ENCODE assay signal across 16 mouse cellular contexts in the genomic region with DNA sequence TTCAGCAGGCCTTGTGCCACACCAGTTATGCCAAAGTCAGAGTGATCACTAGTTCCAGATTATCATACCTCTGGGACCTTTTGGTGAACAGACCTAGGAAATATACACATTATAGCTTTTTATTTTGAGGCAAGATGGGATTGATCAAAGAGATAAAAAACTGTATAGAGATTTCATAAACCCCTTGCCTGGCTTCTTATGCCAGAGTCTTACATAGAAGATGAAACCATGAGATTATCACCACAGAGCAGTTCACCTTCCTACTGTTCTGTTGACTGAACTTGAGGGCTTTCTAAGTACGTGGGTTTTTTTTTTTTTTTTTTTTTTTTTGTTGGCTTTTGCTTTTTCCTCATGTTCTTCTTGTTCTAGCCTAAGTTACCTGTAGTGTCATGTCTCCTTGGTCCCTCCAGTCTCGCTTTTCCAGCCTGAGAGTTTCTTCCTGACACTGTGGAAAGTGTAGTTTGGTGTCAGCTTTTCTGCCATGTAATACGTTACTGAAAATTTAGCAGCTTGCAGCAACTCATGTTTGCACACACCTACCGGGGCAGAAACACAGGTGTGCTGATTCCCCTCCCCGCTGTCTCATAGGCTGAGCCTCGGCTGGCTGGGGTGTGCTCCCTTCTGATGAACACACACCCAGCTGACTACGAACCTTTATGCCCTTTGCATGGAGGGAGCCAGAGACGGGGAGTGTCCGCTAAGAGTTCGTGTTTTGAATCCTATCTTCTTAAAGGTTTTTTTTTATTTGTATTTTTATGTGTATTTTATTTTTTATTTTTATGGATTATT. TPM values are rescaled to one million over a fixed set of nuclear protein-coding genes. Genes with fewer than 3 reads are reported as not detected.
DNase-seq lines count a peak whose midpoint lies in the region; ATAC-seq lines count a peak whose summit lies in the region.
"Had no signal": no experiment of that assay in that cellular context is flagged by ENCODE, and none has a peak within 500 bp of the region (broad histone marks: within the 10 kb centered on the region; RNA-seq: fewer than 3 reads in every experiment).

No protein-coding gene starts in this region.

- intact Hi-C loops in heart, postnatal 36 days (cut with DNase I) = no loop called here

- no peak overlapping the region for H3K9ac ChIP-seq in heart, embryonic 16.5 days (ENCODE audit: low read length)
- H3K9ac ChIP-seq in stomach, embryonic 15.5 days = no peak overlapping the region
- H3K9ac ChIP-seq: limb, embryonic 13.5 days; neural tube, embryonic 12.5 days had no signal

- no peaks in the 10 kb centered on the region for H3K27me3 ChIP-seq in heart, embryonic 16.5 days (ENCODE audit: control insufficient read depth, insufficient read depth, low read length)
- no peaks in the 10 kb centered on the region for H3K27me3 ChIP-seq in stomach, embryonic 15.5 days (replicated peaks)
- H3K27me3 ChIP-seq: limb, embryonic 13.5 days; neural tube, embryonic 12.5 days had no signal

- no peaks in the 10 kb centered on the region for H3K36me3 ChIP-seq in heart, embryonic 16.5 days (ENCODE audit: control insufficient read depth, insufficient read depth)
- H3K36me3 ChIP-seq in stomach, embryonic 15.5 days = no peaks in the 10 kb centered on the region

- H3K4me2 ChIP-seq in heart, embryonic 16.5 days (ENCODE audit: low read depth, low read length) = no peak overlapping the region
- H3K4me2 ChIP-seq in stomach, embryonic 15.5 days = 0 out of 2 replicates have a peak overlapping the region, but pooled peaks have one; percentile 3
- H3K4me2 ChIP-seq: limb, embryonic 13.5 days; neural tube, embryonic 12.5 days had no signal

- H3K9me3 ChIP-seq in heart, embryonic 16.5 days (replicated peaks; ENCODE audit: control insufficient read depth, low read length) = no peaks in the 10 kb centered on the region
- no peaks in the 10 kb centered on the region for H3K9me3 ChIP-seq in stomach, embryonic 15.5 days
- H3K9me3 ChIP-seq: limb, embryonic 13.5 days; neural tube, embryonic 12.5 days had no signal

- WGBS in heart, embryonic 16.5 days = 88% methylated on average over 10 of the region's 10 CpGs
- 73% methylated on average over 10 of the region's 10 CpGs for WGBS in stomach, embryonic 15.5 days

- no peak for DNase-seq in heart, postnatal 36 days
- peak; percentile 67 for DNase-seq in liver
- peak; percentile 68 for DNase-seq in thymus, postnatal 4 days
- no peak for DNase-seq in yolk sac, embryonic 10.5 days (ENCODE audit: low spot score)
- no peak for DNase-seq in adrenal gland, postnatal 25 days
- DNase-seq: cerebellum, adult 11 months; gastrocnemius, postnatal 25 days; kidney, adult 2 months; kidney, postnatal 36 days; lung, postnatal 10 days; right cerebral cortex, postnatal 25 days had no signal

- H3K4me1 ChIP-seq in heart, embryonic 16.5 days (ENCODE audit: control insufficient read depth, insufficient read depth, low read length) = peaks cover 6% of the 10 kb centered on the region
- 0 out of 2 replicates have a peak, but pooled peaks cover 3% of the 10 kb centered on the region for H3K4me1 ChIP-seq in stomach, embryonic 15.5 days

- peak overlapping the region; percentile 42; the same call in 1 of the 2 replicates for H3K27ac ChIP-seq in heart, embryonic 16.5 days (ENCODE audit: low read length)
- no peak overlapping the region for H3K27ac ChIP-seq in stomach, embryonic 15.5 days
- H3K27ac ChIP-seq: limb, embryonic 13.5 days; neural tube, embryonic 12.5 days had no signal

- no peak for ATAC-seq in heart, embryonic 16.5 days (replicated peaks; ENCODE audit: extremely low read depth, insufficient read depth, low FRiP score)
- no peak for ATAC-seq in stomach, embryonic 15.5 days (ENCODE audit: insufficient read depth, low FRiP score, low read depth)
- ATAC-seq: CD4-positive, CD25-positive, alpha-beta regulatory T cell, adult 4 months had no signal

- no peak overlapping the region for H3K4me3 ChIP-seq in heart, embryonic 16.5 days (ENCODE audit: low read length)
- H3K4me3 ChIP-seq in stomach, embryonic 15.5 days (replicated peaks) = no peak overlapping the region
- H3K4me3 ChIP-seq: limb, embryonic 13.5 days; neural tube, embryonic 12.5 days had no signal

RNA-seq across cellular contexts. Expression of gene Mns1, which starts 4.3 kb away (rescaled TPM):
- polyA plus RNA-seq in heart, embryonic 16.5 days (2015; fragmentation: Nextera tagmentation; extraction: Ambion mirVana) = 13.8 and 25.2 TPM in 2 replicates
- total RNA-seq in heart, postnatal 36 days (2021) = under 1 TPM; 0.14 to 0.30 TPM
- 23.1 and 31.0 TPM in 2 replicates for polyA plus RNA-seq in stomach, embryonic 15.5 days (2015; fragmentation: Nextera tagmentation; extraction: Ambion mirVana)
- total RNA-seq in adrenal gland, postnatal 25 days (2021) = 4.1 and 4.7 TPM in 2 replicates

RNA-seq across cellular contexts. Expression of gene Tex9, which starts 49.9 kb away (rescaled TPM):
- polyA plus RNA-seq in heart, embryonic 16.5 days (2015; fragmentation: Nextera tagmentation; extraction: Ambion mirVana) = 14.4 and 15.2 TPM in 2 replicates
- 1 to 10 TPM in 1 of 2 experiments, under 1 TPM in 1; 0.98 to 2.1 TPM for total RNA-seq in heart, postnatal 36 days (2021)
- 23.3 and 25.0 TPM in 2 replicates for polyA plus RNA-seq in stomach, embryonic 15.5 days (2015; fragmentation: Nextera tagmentation; extraction: Ambion mirVana)
- 10.8 and 11.0 TPM in 2 replicates for total RNA-seq in adrenal gland, postnatal 25 days (2021)

Comparison
In these comparisons a context has a peak if more than half of its experiments do, and no peak if none do; other contexts are left out.
1. DNase-seq: peak in liver (single experiment) and thymus, postnatal 4 days (single experiment); none in heart, postnatal 36 days (0 of 2), yolk sac, embryonic 10.5 days (single experiment) and adrenal gland, postnatal 25 days (single experiment).